Mouse (Mus musculus) urinary bladder, postnatal 14 days (tissue): Measurements from ENCODE around the gene Rhot1.

Source experiments
- DNase-seq: peaks from one replicate; pipeline ENCODE4 v3.0.0; 2021; ENCODE audit warnings: low spot score

The Rhot1 gene

DNA sequence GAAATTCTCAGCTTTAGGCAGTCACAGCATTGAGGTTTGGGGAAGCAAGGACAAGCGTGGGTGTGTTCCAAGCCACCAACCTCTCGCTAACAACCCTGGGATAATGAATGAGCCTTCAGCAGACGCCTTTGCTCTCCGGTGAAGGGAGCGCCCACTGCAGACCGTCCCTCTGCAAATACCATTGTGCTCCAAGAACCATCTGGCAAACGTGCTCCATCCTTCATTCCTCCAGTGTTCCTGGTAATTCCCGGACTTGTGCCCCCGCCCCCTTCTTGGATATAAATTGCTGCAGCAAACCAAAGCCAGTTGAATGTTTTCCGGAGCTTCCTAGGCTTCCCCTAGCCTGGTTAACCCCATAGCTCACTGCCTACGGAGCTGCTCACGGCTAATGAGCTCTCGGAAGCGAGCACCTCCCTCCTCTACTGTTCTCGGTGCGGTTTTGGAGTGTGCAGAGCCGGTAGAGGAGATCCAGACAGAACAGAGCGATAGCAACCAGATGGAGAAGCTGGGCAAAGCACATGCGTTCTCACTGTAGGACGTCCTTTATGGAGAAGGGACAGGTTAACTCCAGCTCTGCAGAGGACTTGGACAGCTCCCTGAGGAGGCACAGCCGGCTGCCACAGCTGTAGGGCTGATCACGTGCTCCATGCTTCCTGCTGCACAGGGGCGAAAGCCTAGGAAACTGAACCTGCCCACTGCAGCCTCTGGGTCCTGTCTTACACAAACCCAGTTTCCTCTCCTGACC lies 81.1 kb downstream of the Rhot1 start:
- peak; percentile 52 for DNase-seq

DNA sequence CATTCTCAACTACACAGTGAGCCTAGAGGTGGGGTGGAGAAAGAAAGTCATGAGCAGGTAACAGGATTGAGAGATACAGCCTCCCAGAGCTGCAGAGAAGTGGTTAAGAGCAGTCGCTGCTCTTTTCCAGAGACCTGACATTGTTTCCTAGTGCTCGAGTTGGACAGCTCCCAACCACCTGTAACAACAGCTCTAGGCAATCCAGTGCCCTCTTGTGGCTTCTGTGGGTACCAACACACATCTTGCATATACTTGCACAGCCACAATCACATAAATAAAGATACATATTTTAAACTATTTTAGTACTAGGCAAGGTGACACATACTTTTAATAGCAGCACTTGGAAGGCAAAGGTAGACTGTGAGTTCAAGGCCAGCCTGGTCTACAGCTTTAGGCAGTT lies 82.2 kb downstream of the Rhot1 start:
- no peak for DNase-seq

DNA sequence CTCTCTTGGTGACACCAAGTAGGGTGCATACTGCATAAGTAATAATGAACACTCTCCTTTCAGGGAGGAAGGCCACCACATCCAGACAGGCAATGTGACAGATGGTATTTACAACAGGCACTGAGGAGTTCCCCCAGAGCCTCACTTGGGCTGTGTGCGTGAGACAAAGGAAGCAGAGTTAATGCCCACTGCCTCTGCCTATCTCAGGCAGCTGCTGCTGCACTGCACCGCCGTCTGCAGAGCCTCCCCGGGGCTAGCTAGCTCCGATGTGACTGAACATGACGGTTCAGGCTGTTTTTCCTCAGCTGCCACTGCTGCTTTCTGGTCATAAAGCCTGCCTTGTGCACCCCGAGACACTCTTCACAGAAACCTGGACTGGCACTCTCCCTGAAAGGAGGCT lies 83.6 kb downstream of the Rhot1 start:
- DNase-seq = no peak

DNA sequence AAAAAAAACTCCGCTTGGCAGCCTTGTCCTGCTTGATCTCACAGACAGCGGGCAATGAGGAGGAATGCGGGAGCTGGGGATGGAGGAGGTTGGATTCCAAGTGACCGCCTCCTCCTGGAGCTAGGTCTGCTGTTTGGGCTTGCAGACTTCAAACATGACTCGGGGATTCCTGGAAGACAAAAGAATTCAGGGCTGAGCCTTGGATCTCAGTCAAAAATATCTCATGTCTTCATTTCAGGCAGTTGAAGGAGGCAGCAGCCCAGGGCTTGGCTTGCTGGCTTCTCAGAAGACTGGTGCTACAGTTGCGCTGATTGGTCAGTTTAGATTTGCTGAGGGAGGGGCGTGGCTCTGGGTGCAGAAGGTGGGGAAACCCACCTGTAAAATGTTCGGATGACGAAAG lies 86.2 kb downstream of the Rhot1 start:
- no peak for DNase-seq

DNA sequence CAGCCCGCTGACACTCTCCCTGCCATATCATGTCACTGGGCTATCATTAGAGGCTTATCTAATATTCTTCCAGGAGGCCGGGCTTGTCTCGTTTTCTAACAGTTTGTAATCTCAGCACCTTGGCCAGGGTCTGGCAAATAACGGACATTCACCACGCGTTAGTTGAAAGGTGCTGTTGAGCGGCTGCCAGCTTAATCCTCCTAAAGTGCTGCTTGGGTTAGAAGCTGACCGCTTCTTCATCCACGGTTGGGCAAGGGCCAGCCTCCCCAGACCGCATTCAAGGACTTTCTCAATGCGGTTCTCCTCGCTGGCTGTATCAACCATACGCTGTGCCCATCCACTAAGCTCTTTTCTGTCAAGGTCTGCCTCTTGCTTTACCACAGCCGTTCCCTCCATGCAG lies 87.0 kb downstream of the Rhot1 start:
- no peak for DNase-seq

DNA sequence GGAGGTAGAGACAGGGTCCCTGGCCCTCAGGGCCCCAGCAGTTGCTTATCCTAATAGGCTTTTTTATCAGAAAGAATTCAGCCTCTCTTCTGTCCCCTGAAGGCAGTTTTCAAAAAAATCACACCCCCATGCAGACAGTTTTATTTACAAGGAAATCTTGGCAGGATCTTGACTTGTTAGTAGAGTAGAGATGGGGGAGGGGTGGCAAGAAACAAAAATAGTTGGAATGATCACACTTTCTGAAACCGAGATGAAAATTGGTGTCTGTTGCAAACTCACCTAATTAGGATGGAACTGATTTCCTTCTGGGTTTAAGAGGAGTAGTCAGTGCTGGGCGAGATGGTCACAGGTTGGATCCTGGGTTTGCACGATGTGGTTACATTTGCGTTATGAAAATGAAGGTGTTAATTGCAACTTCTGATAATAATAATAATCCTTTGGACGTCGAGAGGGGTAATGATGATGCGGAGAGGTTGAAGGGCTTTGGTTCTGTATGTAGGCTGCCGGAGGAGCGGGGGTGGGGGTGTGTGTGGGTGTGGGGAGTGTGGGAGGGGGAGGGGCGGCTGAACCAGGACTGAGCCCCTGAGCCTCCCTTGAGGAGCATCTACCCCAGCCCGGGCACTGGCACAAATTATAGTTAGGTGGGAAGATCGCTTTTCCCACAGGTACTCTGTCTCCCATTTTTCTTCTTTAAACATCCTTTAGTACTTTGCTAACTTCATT lies 90.9 kb downstream of the Rhot1 start:
- no peak for DNase-seq

DNA sequence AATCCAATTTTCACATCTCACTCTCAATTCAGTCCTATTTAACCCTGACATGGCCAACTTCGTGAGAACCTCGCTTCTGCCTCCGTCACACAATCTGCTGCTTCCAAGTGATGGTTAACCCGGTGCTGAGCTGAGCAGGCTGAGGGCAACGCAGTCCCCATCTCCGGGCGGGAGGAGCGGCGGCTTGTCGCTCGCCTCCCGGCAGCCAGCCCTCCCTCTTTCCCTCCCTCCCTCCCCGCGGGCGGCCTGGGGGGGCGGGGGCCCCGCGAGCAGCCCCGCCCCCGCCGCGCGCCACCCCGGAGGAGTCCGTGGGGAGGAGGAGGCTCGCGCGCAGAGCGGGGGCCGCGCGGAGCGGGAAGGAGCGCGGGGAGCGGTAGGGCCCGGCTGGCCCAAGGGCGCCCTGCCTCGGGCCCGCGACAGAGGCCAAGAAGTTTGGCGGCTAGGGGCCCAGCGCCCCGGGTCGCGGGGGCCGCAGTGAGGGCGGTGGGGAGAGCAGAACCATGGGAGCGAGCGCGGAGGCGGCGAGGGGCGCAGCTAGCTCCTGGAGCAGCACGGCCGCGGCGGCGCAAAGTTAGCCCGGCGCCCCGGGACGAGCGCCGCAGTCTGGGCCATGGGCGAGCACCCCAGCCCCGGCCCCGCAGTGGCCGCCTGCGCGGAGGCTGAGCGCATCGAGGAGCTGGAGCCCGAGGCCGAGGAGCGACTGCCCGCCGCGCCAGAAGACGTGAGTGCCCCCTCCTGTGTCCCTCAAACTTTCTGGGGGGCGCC lies 91.9 kb downstream of the Rhot1 start, which contains the start of gene Rhbdl3:
TSS of gene Rhbdl3 (plus strand) at position 362 of the 765 bp plus-strand sequence.
- DNase-seq = peak; percentile 55

DNA sequence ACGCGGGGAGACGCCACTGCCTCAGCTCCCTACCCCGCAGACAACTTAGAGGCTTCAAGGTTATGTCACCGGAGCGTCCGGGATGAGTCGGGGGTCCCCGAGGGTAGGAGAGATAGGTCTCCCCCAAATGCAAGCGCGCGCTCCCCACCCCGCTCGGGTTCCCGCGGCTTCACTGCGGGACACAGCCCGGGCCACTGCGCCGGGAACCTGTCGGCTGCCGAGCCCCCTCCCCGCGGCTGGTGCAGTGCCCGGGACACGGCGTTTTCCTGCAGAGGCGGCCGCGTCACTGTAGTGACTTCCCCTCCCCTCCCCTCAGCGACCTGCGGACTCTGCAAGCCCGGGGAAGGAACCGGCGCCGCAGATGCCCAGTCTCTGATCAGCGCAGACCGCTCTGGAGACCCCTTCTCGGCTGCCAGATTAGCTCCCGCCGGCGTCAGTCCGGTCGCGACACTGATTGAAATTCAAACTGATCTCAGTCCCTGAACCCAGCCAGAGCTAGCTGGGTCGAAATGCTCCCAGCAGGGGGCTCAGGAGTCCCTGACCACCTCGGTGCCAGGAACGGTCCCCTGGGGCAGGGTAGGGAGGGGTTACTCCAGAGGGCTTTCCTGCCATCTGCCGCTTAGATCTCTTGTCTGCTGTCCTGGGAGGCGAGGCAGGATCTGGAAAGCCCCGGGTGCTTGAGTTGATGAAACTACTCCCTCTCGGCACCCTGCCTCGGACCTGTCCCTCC lies 92.7 kb downstream of the Rhot1 start:
- peak; percentile 34 for DNase-seq

DNA sequence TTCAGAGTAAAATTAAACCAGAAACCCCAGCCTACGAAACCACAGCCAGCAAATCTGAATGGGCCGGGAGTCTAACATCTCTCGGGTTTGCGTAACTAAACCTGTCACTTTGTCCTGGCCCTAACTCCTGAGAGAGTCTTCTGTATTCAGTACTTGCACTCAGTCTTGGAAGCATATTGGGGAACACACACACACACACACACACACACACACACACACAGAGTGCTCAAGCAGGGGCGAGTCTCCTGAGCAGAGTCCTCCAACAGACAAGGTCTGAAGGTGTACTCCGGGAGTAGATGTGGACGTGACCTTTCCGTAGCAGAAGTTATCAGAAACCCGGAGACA lies 93.2 kb downstream of the Rhot1 start:
- DNase-seq = no peak

DNA sequence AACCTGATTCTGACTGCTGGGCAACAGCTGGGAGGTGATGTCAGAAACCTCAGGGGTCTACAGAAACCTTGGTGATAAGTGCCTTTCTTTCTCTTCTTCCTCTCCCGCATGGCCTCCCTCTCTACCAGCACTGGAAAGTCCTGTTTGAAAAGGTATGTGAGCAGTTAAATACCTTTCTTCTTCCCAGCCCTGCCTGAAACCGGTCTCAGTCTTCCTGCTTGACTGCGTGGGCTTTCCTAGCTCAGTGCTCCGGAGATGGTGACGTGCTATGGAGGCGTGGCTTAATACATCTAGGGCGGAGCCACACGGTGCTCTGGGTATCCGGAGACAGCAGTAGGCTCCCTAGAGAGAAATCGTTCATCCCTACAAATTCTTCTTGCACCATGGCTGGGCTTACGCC lies 93.7 kb downstream of the Rhot1 start:
- peak; percentile 73 for DNase-seq

DNA sequence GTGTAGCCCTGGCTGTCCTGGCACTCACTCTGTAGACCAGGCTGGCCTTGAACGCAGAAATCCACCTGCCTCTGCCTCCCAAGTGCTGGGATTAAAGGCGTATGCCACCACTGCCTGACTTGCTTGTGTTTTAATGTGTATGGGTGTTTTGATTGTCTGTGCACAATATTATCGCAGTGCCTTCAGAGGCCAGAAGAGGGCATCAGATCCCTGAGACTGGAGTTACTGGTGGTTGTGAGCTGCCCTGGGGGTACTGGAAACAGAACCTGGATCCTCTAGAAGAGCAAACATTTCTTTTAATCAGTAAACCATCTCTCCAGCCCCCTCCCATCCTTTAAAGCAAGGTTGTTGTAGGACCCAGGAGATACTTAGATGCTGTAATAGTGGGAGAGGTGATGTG lies 94.9 kb downstream of the Rhot1 start:
- DNase-seq = no peak

DNA sequence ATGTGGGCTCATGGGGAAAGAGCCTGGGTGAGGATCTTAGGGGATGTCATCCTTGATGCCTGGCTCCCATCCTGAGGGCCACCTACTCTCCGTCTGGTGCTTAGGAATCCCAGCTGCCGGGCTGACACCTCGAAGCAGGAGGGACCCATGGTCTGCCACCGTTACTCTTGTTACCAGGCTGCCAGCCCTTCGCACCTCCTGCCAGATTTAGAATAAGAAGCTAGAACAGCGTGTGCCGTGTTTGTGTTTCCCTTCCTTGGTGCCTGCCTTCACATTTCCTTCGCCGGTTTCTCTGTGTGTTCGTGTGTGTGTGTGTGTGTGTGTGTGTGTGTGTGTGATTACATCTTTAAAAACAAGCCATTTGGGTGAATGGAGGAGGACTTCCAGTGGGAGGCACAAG lies 96.0 kb downstream of the Rhot1 start:
- no peak for DNase-seq

DNA sequence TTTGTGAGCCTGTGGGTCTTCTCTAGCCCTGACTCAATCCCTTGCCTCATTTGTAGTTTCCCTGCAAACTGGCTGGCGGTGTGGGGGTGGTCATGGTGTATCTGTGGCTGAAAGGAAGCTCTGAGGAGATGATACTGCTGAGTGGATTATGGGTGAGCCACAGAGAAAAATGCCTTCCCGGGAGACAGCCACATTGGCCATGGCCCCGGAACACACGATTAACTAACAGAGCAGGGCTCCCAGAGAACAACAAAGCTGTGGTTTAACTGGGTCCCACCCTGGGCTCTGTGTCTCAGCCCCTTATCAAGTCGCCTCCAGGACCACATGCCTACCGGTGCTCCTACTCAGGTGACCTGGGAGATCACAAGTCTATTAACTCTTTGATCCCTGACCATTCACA lies 99.7 kb downstream of the Rhot1 start:
- no peak for DNase-seq

DNA sequence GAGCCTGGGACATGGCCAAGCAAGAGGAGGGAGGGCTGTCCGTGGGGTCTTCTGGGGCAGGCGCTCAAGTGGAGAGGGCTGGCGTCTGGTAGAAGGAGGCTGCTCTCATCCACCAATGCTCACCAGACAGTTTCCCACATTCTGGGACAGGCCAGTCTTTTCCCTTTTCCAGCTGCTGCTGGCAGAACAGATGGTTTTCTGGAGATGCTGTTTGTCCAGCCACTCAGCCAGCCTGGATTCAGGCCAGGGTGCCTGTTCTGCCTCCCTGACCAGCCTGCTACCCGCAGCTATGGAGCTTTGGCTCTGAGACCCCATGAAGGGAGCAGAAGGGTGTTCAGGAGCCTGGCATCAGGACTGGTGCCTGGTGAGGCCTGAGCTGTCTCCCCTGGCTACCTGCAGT lies 102.5 kb downstream of the Rhot1 start:
- DNase-seq = no peak

DNA sequence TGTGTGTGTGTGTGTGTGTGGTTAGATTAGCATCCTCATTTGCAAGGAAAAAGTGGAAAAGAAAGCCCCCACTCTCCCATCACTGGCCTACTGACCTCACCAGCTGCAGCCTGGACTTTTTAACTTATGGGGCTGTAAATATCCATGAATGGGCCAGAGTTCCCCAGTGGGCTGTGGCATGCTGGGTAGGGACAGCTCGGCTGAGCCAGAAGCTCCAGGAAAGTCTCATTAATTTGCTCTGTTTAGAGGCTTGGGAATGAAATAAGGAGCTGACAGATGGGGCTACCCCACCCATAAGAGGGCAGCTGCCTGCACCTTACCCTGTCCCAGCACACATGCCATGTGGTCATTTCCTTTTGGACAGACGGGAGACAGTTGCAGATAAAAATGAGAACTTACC lies 103.2 kb downstream of the Rhot1 start:
- DNase-seq = no peak

DNA sequence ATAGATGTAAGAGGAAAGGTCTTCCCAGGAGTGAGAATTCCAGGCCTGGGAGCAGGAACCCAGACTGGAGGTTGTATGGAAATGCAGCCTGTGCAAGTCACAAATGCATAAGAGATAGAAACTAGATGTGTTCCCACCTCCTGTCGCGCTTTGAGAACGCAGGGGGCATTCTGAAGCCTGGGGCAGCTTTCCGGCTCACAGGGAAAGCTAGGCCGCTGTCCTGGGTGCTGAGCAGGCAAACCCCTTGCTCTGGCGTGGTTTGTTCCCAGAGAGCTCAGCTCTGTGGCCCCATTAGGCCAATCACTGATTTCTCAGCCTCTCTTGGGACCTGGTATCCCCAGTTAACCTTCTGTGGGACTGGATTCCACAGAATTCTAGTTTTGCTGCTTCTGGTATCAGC lies 103.7 kb downstream of the Rhot1 start:
- no peak for DNase-seq

DNA sequence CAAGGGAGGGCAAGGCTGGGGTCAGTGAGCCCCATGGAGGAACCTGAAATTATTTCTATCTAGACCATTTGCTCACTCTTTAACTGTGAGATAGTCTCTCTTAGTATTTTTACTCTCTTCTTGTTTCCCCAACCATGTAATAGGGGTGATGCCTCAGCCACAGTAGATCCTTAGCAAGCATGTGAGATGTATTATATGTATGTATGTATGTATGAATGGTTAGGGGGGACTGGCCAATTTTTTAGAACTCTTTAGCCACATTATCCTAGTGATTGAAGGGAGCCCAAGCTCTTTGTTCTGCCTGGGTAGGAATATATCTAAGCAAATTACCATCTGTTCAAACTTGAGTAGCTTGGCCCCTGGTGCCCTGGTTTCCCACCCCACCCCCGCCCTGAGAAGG lies 104.6 kb downstream of the Rhot1 start:
- no peak for DNase-seq

DNA sequence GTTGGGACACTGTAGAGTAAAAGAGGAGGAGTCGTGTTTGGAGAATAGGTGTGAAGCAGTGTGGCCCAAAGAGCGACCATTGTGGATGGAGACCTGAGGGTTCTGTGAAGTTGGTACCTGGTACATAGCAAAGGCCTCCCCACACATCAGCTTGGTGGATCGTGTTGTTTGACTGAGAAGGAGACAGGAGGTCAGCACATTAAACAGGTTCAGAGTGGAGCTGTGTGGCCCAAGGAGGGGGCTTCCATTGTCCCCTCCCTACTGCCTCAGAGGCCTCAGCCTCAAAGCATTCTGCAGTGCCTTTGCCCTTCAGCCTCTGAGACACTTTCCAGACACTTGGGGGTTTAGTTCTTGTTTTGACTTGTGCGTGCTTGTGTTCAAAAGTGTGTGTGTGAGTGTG lies 105.1 kb downstream of the Rhot1 start:
- DNase-seq = no peak

DNA sequence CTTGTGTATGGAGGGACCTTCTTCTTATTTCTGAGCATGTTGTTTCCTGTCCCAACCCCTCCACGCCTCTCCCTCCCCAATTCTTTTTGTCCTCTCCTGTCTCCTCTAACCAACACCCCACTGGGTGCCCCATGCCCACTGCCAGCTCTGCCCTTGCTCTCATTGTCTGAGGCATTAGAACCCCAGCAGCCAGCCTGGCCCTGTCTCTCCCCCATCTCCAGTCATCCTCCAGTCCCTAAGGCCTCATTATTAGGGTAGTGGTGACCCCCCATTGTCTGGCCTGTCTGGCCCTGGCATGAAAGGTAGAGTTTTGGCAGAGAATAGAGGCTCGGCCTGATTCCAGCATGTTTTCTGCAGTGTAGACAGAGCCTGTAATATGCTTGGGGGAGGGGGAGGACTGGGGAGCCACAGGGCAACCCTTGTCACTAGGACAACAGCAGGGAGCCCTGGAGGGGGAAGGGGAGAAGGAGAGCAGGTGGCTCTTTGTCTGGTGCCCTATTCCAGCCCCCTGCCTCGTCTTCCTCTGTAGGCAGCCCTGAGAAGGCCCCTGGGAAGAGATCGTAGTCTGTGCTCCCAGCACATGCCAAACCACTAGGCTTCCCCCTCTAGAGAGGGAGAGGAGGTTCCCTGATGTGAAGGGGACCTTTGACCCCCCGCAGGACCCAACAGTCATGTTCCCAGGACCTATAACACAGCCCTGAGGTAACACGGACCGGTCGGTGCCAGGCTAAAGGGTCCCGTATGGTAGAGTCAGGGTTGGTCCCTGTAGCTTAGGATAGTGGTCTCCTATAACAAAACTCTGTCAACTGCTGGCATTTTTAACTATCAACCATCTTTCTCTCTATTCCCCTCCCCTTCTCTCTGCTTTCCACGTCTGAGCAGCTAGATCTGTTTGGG lies 107.2 kb downstream of the Rhot1 start:
- no peak for DNase-seq
